In genomic region chr12:79412894-79413507, GRCm38 (mm10) we compare ENCODE assay signal across 16 mouse cellular contexts.
"Had no signal": no experiment of that assay in that cellular context is flagged by ENCODE, and none has a peak within 500 bp of the region (broad histone marks: within the 10 kb centered on the region; RNA-seq: fewer than 3 reads in every experiment).

No protein-coding gene starts in this region.

- H3K4me3 ChIP-seq: layer of hippocampus, adult 2 months; liver, embryonic 12.5 days; midbrain, embryonic 12.5 days; neural tube, embryonic 13.5 days; stomach, embryonic 15.5 days had no signal

- H3K4me2 ChIP-seq: liver, embryonic 12.5 days; midbrain, embryonic 12.5 days; neural tube, embryonic 13.5 days; stomach, embryonic 15.5 days had no signal

- ATAC-seq: inflammation-experienced regulatory T-cells, adult 6 months; intestine, postnatal 0 days; liver, embryonic 12.5 days; midbrain, embryonic 16.5 days had no signal

- H3K27ac ChIP-seq: layer of hippocampus, adult 2 months; liver, embryonic 12.5 days; midbrain, embryonic 12.5 days; neural tube, embryonic 13.5 days; stomach, embryonic 15.5 days had no signal

- H3K36me3 ChIP-seq: liver, embryonic 12.5 days; midbrain, embryonic 12.5 days; neural tube, embryonic 13.5 days; stomach, embryonic 15.5 days had no signal

- H3K4me1 ChIP-seq: liver, embryonic 12.5 days; midbrain, embryonic 12.5 days; stomach, embryonic 15.5 days had no signal

- H3K27me3 ChIP-seq: liver, embryonic 12.5 days; midbrain, embryonic 12.5 days; neural tube, embryonic 13.5 days; stomach, embryonic 15.5 days had no signal

- H3K9ac ChIP-seq: liver, embryonic 12.5 days; midbrain, embryonic 12.5 days; neural tube, embryonic 13.5 days; stomach, embryonic 15.5 days had no signal

- H3K9me3 ChIP-seq: liver, embryonic 12.5 days; midbrain, embryonic 12.5 days; neural tube, embryonic 13.5 days; stomach, embryonic 15.5 days had no signal

- DNase-seq: kidney, adult 9 months; kidney, postnatal 4 days; lung, postnatal 10 days; retina, postnatal 1 day; right cerebral cortex, postnatal 4 days; spleen, adult 18-20 months; thymus, adult 18-20 months; thymus, postnatal 14 days had no signal
